Mouse (Mus musculus): ENCODE measurements around the gene Atcay.

DNA sequence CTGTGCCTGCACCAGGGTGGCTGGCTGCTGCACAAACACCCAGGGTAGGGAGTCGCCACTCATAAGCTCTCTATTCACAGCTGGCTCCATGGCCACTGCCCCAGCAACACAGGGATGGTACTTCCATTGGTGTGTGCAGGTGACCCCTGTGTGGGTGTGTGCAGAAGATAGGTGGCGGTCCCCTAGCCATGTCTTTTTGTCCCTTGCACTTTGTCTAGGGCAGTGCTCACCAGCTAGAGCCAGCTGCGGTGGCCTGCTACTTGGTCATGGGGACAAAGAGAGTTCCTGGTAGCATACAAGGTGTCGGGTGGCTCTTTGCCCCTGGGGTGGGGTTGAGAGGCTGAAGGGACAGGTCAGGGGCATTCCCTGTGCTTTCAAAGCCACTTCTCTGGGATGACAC lies 13.5 kb upstream of the Atcay start:
- TF ChIP-seq CTCF (IDR thresholded peaks at IDR 0.05; ENCODE audit: borderline replicate concordance, control insufficient read depth, extremely low read depth, insufficient read depth, low read length, poor library complexity) (no peak), POLR2A (IDR thresholded peaks at IDR 0.05; ENCODE audit: control insufficient read depth, extremely low read depth, insufficient read depth, low read length, poor library complexity) (no peak)
